Mouse (Mus musculus) cerebellum, adult 2 months (tissue): ENCODE data around the gene Hils1.

Source experiments
- CTCF ChIP-seq: fragments of 200-500 bp; IDR thresholded peaks from 2 replicates; pipeline ENCODE4 v1.5.1; 2011; ENCODE audit warnings: low read depth, mild to moderate bottlenecking, control low read depth, low read length, moderate library complexity, borderline replicate concordance; ENCODE audit not compliant: insufficient read depth
- POLR2A ChIP-seq: fragments of 200-500 bp; IDR thresholded peaks from 2 replicates; pipeline ENCODE4 v1.6.1; 2011; ENCODE audit warnings: low read length, control low read depth, borderline replicate concordance; ENCODE audit not compliant: insufficient read depth

DNA sequence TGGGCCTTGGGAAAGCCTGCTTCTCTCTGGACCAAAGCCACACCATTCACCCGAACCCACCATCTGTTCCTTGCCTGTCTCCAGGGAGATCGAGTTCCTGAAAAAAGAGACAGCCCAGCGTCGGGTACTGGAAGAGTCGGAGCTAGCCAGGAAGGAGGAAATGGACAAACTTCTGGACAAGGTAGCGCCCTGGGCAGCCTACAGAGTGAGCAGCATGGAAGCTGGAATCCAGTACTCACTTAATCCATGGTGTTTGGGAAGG lies 37.5 kb downstream of the Hils1 start:
- TF ChIP-seq CTCF (no peak), POLR2A (no peak)
